Mouse (Mus musculus): ENCODE measurements around the gene Nfkbie. TPM values are rescaled to one million over a fixed set of nuclear protein-coding genes. Genes with fewer than 3 reads are reported as not detected.
A peak's percentile ranks its signal among the peaks of the same experiment; 100 is the strongest.

Nfkbie gene
- polyA plus RNA-seq, 1 experiment: 2.1 TPM

- TF ChIP-seq POLR2A (IDR thresholded peaks at IDR 0.05; ENCODE audit: extremely low read depth, insufficient read depth, low read length): no peak
- no peak for TF ChIP-seq CTCF (IDR thresholded peaks at IDR 0.05; ENCODE audit: extremely low read depth, insufficient read depth, low read length)
- peak overlapping the region; percentile 48 for H3K4me3 ChIP-seq (ENCODE audit: insufficient read depth, low read length)
- H3K4me1 ChIP-seq (ENCODE audit: control insufficient read depth, insufficient read depth, low read length): no peaks in the 10 kb centered on the region
- no peak overlapping the region for H3K27ac ChIP-seq (ENCODE audit: insufficient read depth, low read length)
These were observed 595 bp downstream of the Nfkbie start for GRCm38 (mm10) chr17:45556107-45556489.

GRCm38 (mm10) chr17:45556514-45557245 is 1.2 kb downstream of the Nfkbie start:
- no peaks in the 10 kb centered on the region for H3K4me1 ChIP-seq (ENCODE audit: control insufficient read depth, insufficient read depth, low read length)
- H3K27ac ChIP-seq (ENCODE audit: insufficient read depth, low read length): no peak overlapping the region

GRCm38 (mm10) chr17:45557246-45557824 is 1.8 kb downstream of the Nfkbie start:
- TF ChIP-seq POLR2A (IDR thresholded peaks at IDR 0.05; ENCODE audit: extremely low read depth, insufficient read depth, low read length) (no peak), CTCF (IDR thresholded peaks at IDR 0.05; ENCODE audit: extremely low read depth, insufficient read depth, low read length) (no peak)
- no peaks in the 10 kb centered on the region for H3K4me1 ChIP-seq (ENCODE audit: control insufficient read depth, insufficient read depth, low read length)
- no peak overlapping the region for H3K27ac ChIP-seq (ENCODE audit: insufficient read depth, low read length)
- H3K4me3 ChIP-seq (ENCODE audit: insufficient read depth, low read length): no peak overlapping the region

More at GRCm38 (mm10) chr17:45556514-45557245, 1.2 kb downstream of the Nfkbie start:
- TF ChIP-seq POLR2A (IDR thresholded peaks at IDR 0.05; ENCODE audit: extremely low read depth, insufficient read depth, low read length) (no peak), CTCF (IDR thresholded peaks at IDR 0.05; ENCODE audit: extremely low read depth, insufficient read depth, low read length) (no peak)
- peak overlapping the region; percentile 48; the same call in 1 of the 2 replicates for H3K4me3 ChIP-seq (ENCODE audit: insufficient read depth, low read length)

GRCm38 (mm10) chr17:45557998-45558862 is 2.7 kb downstream of the Nfkbie start:
- H3K4me3 ChIP-seq (ENCODE audit: insufficient read depth, low read length): no peak overlapping the region
- H3K4me1 ChIP-seq (ENCODE audit: control insufficient read depth, insufficient read depth, low read length): no peaks in the 10 kb centered on the region
- H3K27ac ChIP-seq (ENCODE audit: insufficient read depth, low read length): no peak overlapping the region
- no peak for TF ChIP-seq POLR2A (IDR thresholded peaks at IDR 0.05; ENCODE audit: extremely low read depth, insufficient read depth, low read length)
- TF ChIP-seq CTCF (IDR thresholded peaks at IDR 0.05; ENCODE audit: extremely low read depth, insufficient read depth, low read length): no peak

GRCm38 (mm10) chr17:45559732-45560525 is 4.4 kb downstream of the Nfkbie start:
- Histone ChIP-seq H3K4me1 (ENCODE audit: control insufficient read depth, insufficient read depth, low read length) (no peaks in the 10 kb centered on the region), H3K4me3 (ENCODE audit: insufficient read depth, low read length) (no peak overlapping the region), H3K27ac (ENCODE audit: insufficient read depth, low read length) (no peak overlapping the region)
- no peak for TF ChIP-seq POLR2A (IDR thresholded peaks at IDR 0.05; ENCODE audit: extremely low read depth, insufficient read depth, low read length)

GRCm38 (mm10) chr17:45563216-45563615 is 7.7 kb downstream of the Nfkbie start:
- H3K4me1 ChIP-seq (ENCODE audit: control insufficient read depth, insufficient read depth, low read length): no peaks in the 10 kb centered on the region
- no peak for TF ChIP-seq POLR2A (IDR thresholded peaks at IDR 0.05; ENCODE audit: extremely low read depth, insufficient read depth, low read length)
- TF ChIP-seq CTCF (IDR thresholded peaks at IDR 0.05; ENCODE audit: extremely low read depth, insufficient read depth, low read length): no peak
- H3K4me3 ChIP-seq (ENCODE audit: insufficient read depth, low read length): no peak overlapping the region; the same call in 1 of the 2 replicates
- no peak overlapping the region for H3K27ac ChIP-seq (ENCODE audit: insufficient read depth, low read length)

GRCm38 (mm10) chr17:45563655-45564530 is 8.4 kb downstream of the Nfkbie start, which contains the start of gene Slc35b2:
Gene Slc35b2 (plus strand): TSS chr17:45563874.
- peak within 1 kb of the TSS; percentile 79 for H3K4me3 ChIP-seq (ENCODE audit: insufficient read depth, low read length)
- peak within 1 kb of the TSS; percentile 81 for H3K27ac ChIP-seq (ENCODE audit: insufficient read depth, low read length)
- TF ChIP-seq CTCF (IDR thresholded peaks at IDR 0.05; ENCODE audit: extremely low read depth, insufficient read depth, low read length): peak; percentile 64
- TF ChIP-seq POLR2A (IDR thresholded peaks at IDR 0.05; ENCODE audit: extremely low read depth, insufficient read depth, low read length): peak; percentile 46; the same call in 1 of the 2 replicates
- no peaks in the 10 kb centered on the region for H3K4me1 ChIP-seq (ENCODE audit: control insufficient read depth, insufficient read depth, low read length)

- no peak for TF ChIP-seq CTCF (IDR thresholded peaks at IDR 0.05; ENCODE audit: extremely low read depth, insufficient read depth, low read length)
- no peak for TF ChIP-seq POLR2A (IDR thresholded peaks at IDR 0.05; ENCODE audit: extremely low read depth, insufficient read depth, low read length)
- Histone ChIP-seq H3K27ac (ENCODE audit: insufficient read depth, low read length) (no peak overlapping the region; the same call in 1 of the 2 replicates), H3K4me1 (ENCODE audit: control insufficient read depth, insufficient read depth, low read length) (no peaks in the 10 kb centered on the region), H3K4me3 (ENCODE audit: insufficient read depth, low read length) (peak overlapping the region; percentile 79)
These were observed 9.1 kb downstream of the Nfkbie start for GRCm38 (mm10) chr17:45564531-45565084.

Data from cortical plate, adult 2 months (tissue).